Mouse (Mus musculus) spleen, adult 2 months (tissue): Measurements from ENCODE around the gene Gm20388.

Source experiments
- CTCF ChIP-seq: fragments of 200-500 bp; IDR thresholded peaks from 2 replicates; pipeline ENCODE4 v1.5.1; 2011; ENCODE audit warnings: mild to moderate bottlenecking, inconsistent platforms; ENCODE audit not compliant: insufficient read depth, insufficient read length, insufficient replicate concordance; ENCODE audit errors: extremely low read depth
- POLR2A ChIP-seq: fragments of 200-500 bp; IDR thresholded peaks from 2 replicates; pipeline ENCODE4 v1.6.1; 2011; ENCODE audit warnings: low read depth, low read length, inconsistent platforms

GRCm38 (mm10) chr8:121511751-121512150, 1601.1 kb downstream of the Gm20388 start:
- no peak for TF ChIP-seq POLR2A
- no peak for TF ChIP-seq CTCF
